Mouse (Mus musculus) left cerebral cortex, adult 8-10 months (tissue): ENCODE data around the gene Ttyh2. TPM values are rescaled to one million over a fixed set of nuclear protein-coding genes. Genes with fewer than 3 reads are reported as not detected.

Source experiments
- DNase-seq, 2 experiments: peaks; one replicate each; pipeline ENCODE4 v3.0.0; 2022; ENCODE audit warnings: low spot score in 2 of 2
- total RNA-seq, 4 experiments: library from RNA; stranded (reverse); gene quantifications; 2 replicates each; pipeline ENCODE4 v1.2.4; 2022

Ttyh2 gene
- total RNA-seq, 4 experiments from 2014 or later, result 35.6 to 41.8 (median 38.0) TPM

DNA sequence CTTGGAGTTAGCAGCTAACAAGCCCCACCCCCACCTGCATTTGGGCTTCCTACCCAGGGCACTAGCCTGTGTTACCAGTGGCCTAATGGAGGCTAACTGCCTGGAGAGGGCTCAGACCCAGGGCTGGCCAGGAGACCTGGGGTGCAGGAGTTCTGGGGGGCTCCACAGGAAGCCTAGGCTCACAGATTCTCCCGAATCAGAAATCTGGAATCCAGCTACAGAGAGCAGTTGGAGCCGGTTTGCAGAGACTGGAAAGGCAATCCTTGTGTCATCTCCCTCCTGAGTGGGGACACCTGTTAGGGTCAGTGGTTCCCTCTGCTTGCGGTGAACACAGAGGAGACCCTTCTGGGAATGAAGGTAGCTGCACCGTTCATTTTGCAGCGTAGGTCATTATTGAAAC lies 5.8 kb downstream of the Ttyh2 start:
- DNase-seq, result no peak

- DNase-seq, result no peak
Observed at GRCm38 (mm10) chr11:114682321-114682900, 7.2 kb downstream of the Ttyh2 start.

DNA sequence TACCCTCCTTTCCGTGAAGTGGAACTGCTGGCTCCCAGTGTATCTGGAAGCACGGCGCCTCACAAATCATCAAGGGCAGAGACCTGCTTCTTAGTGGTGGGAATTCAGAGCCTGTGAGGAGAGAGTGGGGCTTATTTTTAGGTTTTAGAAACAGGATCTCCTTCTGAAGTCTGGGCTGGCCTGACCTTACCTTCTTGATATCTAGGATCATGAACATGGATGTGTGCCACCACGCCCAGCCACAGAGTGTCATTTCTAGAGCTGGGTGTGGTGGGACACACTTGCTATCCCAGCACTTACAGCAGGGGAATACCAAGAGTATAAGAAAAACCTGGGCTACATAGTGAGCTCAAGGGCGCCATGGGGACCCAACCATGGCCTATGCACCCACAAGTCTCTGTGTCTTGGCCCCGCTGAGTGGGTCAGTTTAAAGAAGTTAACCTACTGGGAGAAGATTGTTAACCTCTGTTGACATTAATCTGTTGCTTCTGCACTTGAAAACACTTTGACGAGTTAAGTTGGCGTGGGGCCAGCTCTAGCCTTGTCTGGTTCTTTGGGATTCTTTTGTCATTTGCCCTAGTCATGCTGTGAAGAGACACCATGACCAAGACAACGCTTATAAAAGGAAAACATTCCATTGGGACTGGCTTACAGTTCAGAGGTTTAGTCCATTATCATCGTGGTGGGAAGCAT lies 7.9 kb downstream of the Ttyh2 start:
- DNase-seq, result no peak

DNA sequence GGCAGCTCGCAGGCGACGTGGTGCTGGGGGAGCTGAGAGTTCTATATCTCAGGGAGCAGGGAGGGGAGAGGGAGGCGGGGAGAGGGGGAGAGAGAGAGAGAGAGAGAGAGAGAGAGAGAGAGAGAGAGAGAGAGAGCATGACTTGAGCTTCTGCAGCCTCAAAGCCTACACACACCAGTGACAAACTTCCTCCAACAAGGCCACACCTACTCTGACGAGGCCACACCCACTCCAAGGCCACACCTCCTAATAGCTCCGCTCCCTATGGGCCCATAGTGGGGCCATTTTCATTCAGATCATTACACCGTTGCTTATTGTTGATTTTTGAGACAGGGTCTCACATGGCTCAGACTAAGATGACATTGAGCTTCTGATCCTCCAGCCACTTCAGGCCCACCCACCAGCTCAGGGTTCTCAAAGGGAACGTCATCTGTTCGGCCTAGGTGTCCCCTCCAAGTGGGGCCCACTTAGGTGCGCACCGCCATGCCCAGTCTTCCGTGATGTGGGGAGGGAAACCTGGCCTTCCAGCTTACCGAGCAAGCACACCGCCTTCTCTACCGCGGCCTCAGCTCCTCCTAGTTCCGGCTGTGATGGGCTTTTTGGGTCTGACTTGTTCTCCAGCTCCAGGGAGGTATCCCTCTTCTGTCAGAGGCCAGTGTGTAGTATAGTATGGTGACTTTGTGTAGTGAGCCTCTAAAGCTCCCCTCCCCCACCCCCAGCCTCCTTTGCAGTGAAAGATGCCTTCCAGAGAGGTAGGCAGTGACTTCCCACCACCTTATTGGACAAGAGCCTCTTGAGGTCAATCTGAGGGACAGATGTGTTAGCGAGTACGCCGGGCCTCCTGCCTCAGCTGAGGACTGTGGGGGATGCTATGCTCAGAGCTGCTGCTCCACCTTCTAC lies 8.7 kb downstream of the Ttyh2 start:
- DNase-seq, result no peak

- DNase-seq, result no peak
Observed at GRCm38 (mm10) chr11:114684627-114685373, 9.6 kb downstream of the Ttyh2 start.

DNA sequence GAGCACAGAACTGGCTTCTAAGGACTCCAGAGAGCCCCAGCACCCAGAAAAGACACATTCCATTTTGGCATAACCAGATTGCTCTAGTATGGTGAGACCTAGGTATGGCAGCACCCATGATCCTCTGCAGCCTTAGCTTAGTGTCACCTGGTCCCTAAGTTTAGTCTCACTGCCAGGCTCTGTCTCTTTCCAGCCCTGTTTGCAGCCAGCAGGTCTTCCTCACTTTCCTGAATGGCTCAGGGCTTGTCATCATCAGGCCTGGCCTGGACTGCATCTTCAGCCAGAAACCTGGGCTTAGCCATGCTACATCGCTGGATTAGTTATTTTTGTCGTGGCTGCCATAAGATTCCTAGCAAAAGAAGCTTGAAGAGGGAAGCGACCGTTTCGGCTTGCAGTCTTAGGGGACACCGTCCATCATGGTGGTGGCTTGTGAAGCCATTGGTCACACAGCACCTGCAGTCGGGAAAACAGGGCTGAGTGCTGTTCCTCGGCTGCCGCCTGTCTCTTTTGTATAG lies 10.4 kb downstream of the Ttyh2 start:
- no peak for DNase-seq

GRCm38 (mm10) chr11:114686221-114686959 lies 11.2 kb downstream of the Ttyh2 start:
- DNase-seq, result no peak

DNA sequence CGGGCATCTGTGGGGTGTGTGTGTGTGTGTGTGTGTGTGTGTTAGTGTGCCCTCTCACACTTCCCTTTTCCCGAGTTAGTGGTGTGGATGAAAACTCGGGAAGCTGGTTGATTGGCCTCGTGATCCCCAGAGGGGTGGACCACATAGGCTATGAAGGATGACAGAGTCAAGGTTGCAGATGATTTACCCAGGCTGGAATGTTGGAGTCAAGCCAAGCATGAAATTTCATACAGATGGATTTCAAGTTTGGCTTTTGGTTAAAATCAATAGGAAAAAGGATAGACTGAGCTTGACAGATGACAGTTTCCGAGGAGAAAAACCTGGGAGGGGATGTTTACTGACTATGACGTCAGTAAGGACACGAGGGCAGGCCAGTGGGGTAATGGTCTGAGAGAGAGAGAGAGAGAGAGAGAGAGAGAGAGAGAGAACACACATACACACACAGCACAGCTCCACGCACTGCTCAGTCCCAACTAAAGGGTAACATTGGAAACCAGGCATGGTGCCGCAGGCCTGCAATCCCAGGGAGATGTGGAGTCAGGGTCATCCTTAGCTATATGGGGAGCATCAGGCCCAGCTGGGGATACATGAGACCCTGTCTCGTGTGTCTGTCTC lies 12.4 kb downstream of the Ttyh2 start:
- no peak for DNase-seq

DNA sequence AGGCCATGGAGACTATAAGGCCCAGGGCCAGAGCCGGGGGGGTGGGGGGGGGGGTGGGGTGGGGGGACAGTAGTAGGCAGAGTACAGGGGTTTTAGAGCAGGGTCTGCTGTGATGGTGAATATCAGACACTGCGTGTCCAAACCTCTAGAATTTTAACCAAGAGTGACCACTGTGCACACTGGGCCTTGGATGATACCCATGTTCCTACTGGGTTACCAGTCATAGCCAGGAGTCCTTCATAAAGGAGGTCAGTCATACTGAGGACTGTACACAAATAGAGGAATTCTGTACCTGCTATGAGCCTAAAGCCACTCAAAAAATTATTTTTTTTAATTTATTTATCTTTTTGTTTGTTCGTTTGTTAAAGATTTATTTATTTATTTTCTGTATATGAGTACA lies 13.5 kb downstream of the Ttyh2 start:
- no peak for DNase-seq

GRCm38 (mm10) chr11:114690192-114690591 lies 15.0 kb downstream of the Ttyh2 start:
- peak in 1 of 2 experiments; percentile 59 for DNase-seq

GRCm38 (mm10) chr11:114691454-114692182 lies 16.4 kb downstream of the Ttyh2 start:
- no peak for DNase-seq

GRCm38 (mm10) chr11:114692601-114693000 lies 17.4 kb downstream of the Ttyh2 start:
- no peak for DNase-seq

DNA sequence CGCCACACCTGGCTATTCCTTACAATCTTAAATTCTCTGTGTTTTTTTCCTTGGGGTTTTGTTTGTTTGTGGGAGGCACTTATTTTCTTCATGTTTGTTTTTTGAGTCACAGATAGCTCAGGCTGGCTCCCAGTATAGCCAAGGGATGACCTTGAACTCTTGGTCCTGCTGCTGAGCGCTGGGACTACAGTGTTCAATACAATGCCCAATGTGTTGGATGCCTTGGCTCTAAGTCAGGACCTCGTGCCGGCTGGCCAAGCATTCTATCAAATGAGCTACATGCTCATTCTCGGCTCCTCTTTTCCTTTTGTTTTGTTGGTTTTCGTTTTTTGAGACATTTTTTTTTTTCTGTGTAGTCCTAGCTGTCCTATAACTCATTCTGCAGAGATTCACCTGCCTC lies 18.2 kb downstream of the Ttyh2 start:
- DNase-seq, result no peak

- DNase-seq, result no peak
Observed at GRCm38 (mm10) chr11:114694451-114694850, 19.2 kb downstream of the Ttyh2 start.

DNA sequence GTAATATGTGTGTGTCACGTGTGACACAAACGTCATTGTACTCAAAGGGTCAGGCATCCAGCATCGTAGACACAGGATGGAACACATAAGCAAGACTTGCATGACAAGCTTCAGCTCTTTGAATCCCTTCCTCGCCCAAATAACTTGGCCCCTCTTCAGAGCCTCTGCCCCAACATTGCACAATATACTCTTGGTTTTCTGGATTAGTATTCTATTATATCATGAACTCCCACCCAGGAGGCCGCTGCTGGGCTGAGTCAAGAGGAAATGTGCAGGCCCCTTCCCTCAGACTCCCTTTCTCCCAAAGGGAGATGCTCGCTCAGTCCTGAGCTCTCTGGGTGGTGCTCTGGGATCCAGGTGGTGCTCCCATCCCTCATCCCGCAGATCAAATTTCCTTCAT lies 23.3 kb downstream of the Ttyh2 start:
- no peak for DNase-seq

GRCm38 (mm10) chr11:114699511-114699910 lies 24.3 kb downstream of the Ttyh2 start:
- DNase-seq, result no peak

DNA sequence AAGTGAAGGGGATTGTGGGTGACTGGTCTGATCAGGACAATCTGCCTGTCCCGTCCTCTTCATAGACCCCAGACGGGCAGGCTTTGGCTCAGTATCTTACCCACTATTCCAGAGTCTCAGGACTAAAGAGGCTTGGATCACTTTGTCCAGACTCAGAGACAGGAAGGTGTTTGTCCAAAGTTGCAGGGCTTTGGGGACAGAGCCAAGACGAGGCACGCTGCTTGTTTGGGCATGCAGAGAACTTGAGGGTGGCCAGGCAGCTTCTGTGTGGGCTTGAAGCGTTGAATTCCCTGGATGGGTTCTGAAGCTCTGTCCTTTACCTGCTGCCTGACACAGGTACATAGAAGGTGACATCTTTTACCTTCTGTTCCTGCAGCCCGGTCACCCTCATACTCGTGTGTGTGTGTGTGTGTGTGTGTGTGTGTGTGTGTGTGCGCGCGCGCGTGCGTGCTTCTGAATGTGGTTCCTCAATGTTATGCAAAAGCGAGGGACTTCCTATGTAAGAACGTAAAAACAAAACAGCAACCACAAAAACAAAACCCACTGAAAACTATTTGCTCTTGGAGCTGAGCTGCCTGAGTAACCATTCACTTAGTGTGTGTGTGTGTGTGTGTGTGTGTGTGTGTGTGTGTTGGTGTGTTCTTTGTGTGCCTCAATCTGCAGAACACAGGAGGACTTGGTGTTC lies 27.2 kb downstream of the Ttyh2 start:
- DNase-seq, result no peak

DNA sequence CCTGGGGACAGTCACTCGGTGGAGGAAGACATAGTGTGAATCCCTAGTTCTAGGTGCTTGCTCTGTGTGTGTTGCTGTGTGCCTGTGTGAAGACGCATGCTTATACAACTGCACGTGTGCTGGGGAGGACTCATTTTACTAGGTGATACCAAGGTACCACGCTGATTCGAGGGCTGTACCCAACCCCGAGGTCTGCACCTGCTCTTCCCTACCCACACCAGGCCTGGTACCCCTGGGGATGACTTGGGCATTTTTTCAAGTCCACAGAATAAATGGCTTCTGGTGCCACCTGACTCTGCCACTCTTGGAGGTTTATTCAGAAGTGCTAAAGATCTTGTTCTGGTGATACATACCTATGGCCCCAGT lies 27.7 kb downstream of the Ttyh2 start:
- DNase-seq, result no peak
